Mouse (Mus musculus) lung, adult 2 months (tissue): ENCODE results near the gene H2-DMa.

Experiments
- CTCF ChIP-seq: fragments of 200-500 bp; IDR thresholded peaks from 2 replicates; pipeline ENCODE4 v1.5.1; 2011; ENCODE audit warnings: mild to moderate bottlenecking, low read length, control low read depth; ENCODE audit not compliant: insufficient read depth
- POLR2A ChIP-seq: fragments of 200-500 bp; IDR thresholded peaks from 2 replicates; pipeline ENCODE4 v1.6.1; 2011; ENCODE audit warnings: low read depth, mild to moderate bottlenecking, control low read depth, low read length, borderline replicate concordance; ENCODE audit errors: extremely low read depth

- TF ChIP-seq POLR2A: peak; percentile 73; the same call in 1 of the 2 replicates
- no peak for TF ChIP-seq CTCF
Observed at GRCm38 (mm10) chr17:34187261-34187916, 68.0 kb downstream of the H2-DMa start, which contains the start of the genes Tap1 and Psmb9.
